Mouse (Mus musculus) spleen, adult 2 months (tissue): ENCODE data around the gene Oas3.
A peak's percentile ranks its signal among the peaks of the same experiment; 100 is the strongest.

Experiments used
- CTCF ChIP-seq: fragments of 200-500 bp; IDR thresholded peaks from 2 replicates; pipeline ENCODE4 v1.5.1; 2011; ENCODE audit warnings: mild to moderate bottlenecking, inconsistent platforms; ENCODE audit not compliant: insufficient read depth, insufficient read length, insufficient replicate concordance; ENCODE audit errors: extremely low read depth
- POLR2A ChIP-seq: fragments of 200-500 bp; IDR thresholded peaks from 2 replicates; pipeline ENCODE4 v1.6.1; 2011; ENCODE audit warnings: low read depth, low read length, inconsistent platforms

DNA sequence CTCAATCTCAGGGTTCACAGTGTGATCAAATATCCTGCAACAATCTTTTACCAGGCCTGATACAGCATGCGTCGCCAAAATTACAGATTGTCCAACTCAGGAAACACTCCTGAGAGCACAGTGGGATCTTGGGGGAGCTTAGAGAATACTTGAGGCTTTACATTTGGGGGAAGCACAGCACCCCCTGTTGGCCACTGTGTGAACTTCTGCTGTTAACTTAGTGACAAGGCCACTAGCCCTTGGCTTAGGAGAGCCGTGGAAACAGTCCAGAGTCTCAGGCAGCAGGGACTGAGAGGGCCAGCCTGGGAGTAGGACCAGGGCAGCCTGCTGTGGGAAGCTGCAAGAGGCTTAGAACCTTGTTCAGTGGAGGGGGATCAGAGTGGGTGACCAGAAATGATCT lies 38.5 kb upstream of the Oas3 start:
- TF ChIP-seq POLR2A (no peak), CTCF (peak; percentile 37; the same call in 1 of the 2 replicates)
